Mouse (Mus musculus) regulatory T cell (primary cell): Measurements from ENCODE around the gene Tmf1.

Experiments used
- in situ Hi-C: fragments of 300-600 bp; cut with MboI, MseI; formaldehyde crosslinking; loops from one replicate; pipeline ENCODE4 v1.15.1; 2025; ENCODE audit warnings: high pct_unique_total_duplicates

Tmf1 gene

DNA sequence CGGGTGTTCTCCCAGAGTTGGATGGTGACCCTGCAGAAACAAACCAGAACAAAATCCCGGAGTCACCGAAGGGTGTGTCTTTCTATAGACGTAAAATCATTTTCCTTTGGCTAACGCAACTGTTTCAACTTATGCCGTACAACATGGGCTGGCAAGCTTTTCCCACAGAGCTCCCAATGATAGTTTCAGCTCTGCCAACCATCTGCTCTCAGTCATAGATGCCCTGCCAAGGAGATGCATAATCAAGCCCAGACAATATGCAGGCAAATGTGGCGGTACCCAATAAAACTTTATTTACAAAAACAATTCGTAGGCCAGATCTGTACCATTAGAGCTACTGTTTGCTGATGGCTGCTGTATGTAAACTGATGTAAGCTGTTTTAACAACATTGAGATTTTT is 66.7 kb downstream of the Tmf1 start:
- in situ Hi-C loops, result no loop called here

- in situ Hi-C loops, result no loop called here
Measured at GRCm38 (mm10) chr6:97106777-97107176, 72.1 kb downstream of the Tmf1 start.

GRCm38 (mm10) chr6:97106106-97106505 is 72.8 kb downstream of the Tmf1 start:
- in situ Hi-C loops, result no loop called here

DNA sequence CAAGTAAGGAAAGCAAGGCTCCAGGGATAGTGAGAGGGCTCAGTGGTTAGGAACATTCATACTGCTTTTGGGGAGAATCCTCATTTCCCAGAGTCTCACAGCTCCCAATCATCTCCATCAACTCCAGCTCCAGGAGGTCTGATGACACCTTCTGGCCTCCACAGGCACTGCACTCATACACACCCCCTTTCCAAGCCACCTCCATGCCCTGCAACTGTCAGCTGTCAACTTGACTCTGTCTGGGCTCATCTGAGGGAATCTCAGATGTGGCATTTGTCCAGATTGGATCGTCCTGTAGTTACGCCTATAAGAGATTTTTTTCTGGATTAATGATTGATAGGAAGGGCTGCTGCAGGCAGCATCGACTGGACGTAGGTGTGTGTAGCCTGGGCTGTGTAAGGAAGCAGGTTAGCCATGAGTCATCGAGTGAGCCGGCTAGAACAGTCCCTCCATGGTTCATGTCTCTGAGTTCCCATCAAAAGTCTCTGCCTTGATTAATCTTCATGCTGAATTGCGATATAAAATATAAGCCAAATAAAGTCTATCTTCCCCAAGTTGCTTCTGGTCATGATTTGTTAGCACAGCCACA is 74.6 kb downstream of the Tmf1 start:
- in situ Hi-C loops, result loop anchor here (5.0 kb wide), 1 partner anchor 82 kb away; no protein-coding TSS in a partner anchor
